Mouse (Mus musculus) heart, postnatal 10 days (tissue): ENCODE data around the gene Ephb4. TPM values are rescaled to one million over a fixed set of nuclear protein-coding genes. Genes with fewer than 3 reads are reported as not detected.

Experiments used
- DNase-seq, 2 experiments: peaks; one replicate each; pipeline ENCODE4 v3.0.0; 2021
- intact Hi-C: fragments of 180-260 bp; cut with DNase I; formaldehyde crosslinking; loops from one replicate; pipeline ENCODE4 v1.15.1; 2025
- total RNA-seq, 2 experiments: library from RNA; stranded (reverse); gene quantifications; 2 replicates each; pipeline ENCODE4 v1.2.3; 2021

Ephb4 gene
- total RNA-seq, 2 experiments from 2014 or later = 103 to 111 TPM

GRCm38 (mm10) chr5:137411235-137411634, 61.3 kb downstream of the Ephb4 start:
- intact Hi-C loops = no loop called here
- no peak for DNase-seq

- DNase-seq = no peak
- intact Hi-C loops = no loop called here
These were observed 64.3 kb downstream of the Ephb4 start for GRCm38 (mm10) chr5:137414253-137414652.

GRCm38 (mm10) chr5:137419105-137419504, 69.2 kb downstream of the Ephb4 start:
- no peak for DNase-seq
- intact Hi-C loops = no loop called here

- intact Hi-C loops = no loop called here
- DNase-seq = no peak
These were observed 69.9 kb downstream of the Ephb4 start for GRCm38 (mm10) chr5:137419841-137420240.

GRCm38 (mm10) chr5:137425648-137426047, 75.7 kb downstream of the Ephb4 start:
- no peak for DNase-seq
- intact Hi-C loops = no loop called here

Other genes with a start within 250 kb of the Ephb4 start
- gene Trim56, start 233.9 kb upstream of the Ephb4 start, total RNA-seq = 10 to 100 TPM; 21.2 to 21.6 TPM
- gene Muc3, start 200.8 kb upstream of the Ephb4 start, total RNA-seq = not detected
- under 1 TPM; 0.41 to 0.45 TPM for gene Muc3a, start 137.7 kb upstream of the Ephb4 start, total RNA-seq
- gene Ache, start 62.6 kb upstream of the Ephb4 start, total RNA-seq = 1 to 10 TPM; 4.6 to 4.8 TPM
- 1 to 10 TPM; 8.8 to 10.0 TPM for gene Ufsp1, start 55.5 kb upstream of the Ephb4 start, total RNA-seq
- gene Srrt, start 42.4 kb upstream of the Ephb4 start, total RNA-seq = 10 to 100 TPM; 91.0 to 91.9 TPM
- gene Trip6, start 35.7 kb upstream of the Ephb4 start, total RNA-seq = 10 to 100 TPM; 22.5 to 23.3 TPM
- 1 to 10 TPM; 4.4 to 5.4 TPM for gene Slc12a9, start 16.5 kb upstream of the Ephb4 start, total RNA-seq
- under 1 TPM in 1 of 2 experiments, not detected in 1; 0.10 TPM for gene Zan, start 127.0 kb downstream of the Ephb4 start, total RNA-seq
- 10 to 100 TPM; 16.6 to 19.2 TPM for gene Pop7, start 152.4 kb downstream of the Ephb4 start, total RNA-seq
- gene Gigyf1, start 168.4 kb downstream of the Ephb4 start, total RNA-seq = 10 to 100 TPM; 29.6 to 33.8 TPM
- gene Epo, start 183.1 kb downstream of the Ephb4 start, total RNA-seq = not detected
- 100 to 1,000 TPM; 481 to 484 TPM for gene Gnb2, start 183.4 kb downstream of the Ephb4 start, total RNA-seq
- gene Actl6b, start 203.4 kb downstream of the Ephb4 start, total RNA-seq = not detected
- not detected for gene Tfr2, start 219.7 kb downstream of the Ephb4 start, total RNA-seq